Mouse (Mus musculus) common myeloid progenitor, adult 5-6 weeks (primary cell): Measurements from ENCODE around the gene Gm10273. TPM values are rescaled to one million over a fixed set of nuclear protein-coding genes. Genes with fewer than 3 reads are reported as not detected.

Source experiments
- ATAC-seq: replicated peaks from 2 replicates; pipeline ENCODE4 v1.8.0; 2016; ENCODE audit warnings: low read depth, mild to moderate bottlenecking, moderate TSS enrichment, inconsistent platforms; ENCODE audit not compliant: poor library complexity, severe bottlenecking
- total RNA-seq: library from RNA; stranded (forward); fragments of 200-1000, 187-1606 nt; gene quantifications from 2 replicates; pipeline ENCODE4 v1.2.3, GENCODE M21; 2017

The Gm10273 gene
- total RNA-seq, 1 experiment from 2014 or later: 53.0 TPM

- peak; percentile 60 for ATAC-seq
These were observed 3.5 kb upstream of the Gm10273 start for GRCm38 (mm10) chr10:59391907-59392306.

- no peak for ATAC-seq
These were observed 7.7 kb downstream of the Gm10273 start, which contains the start of gene Pla2g12b for GRCm38 (mm10) chr10:59402899-59403792. Gene Pla2g12b (plus strand): TSS chr10:59403660.

GRCm38 (mm10) chr10:59403793-59404149, 8.3 kb downstream of the Gm10273 start:
- ATAC-seq: no peak

GRCm38 (mm10) chr10:59408499-59408898, 13.1 kb downstream of the Gm10273 start:
- no peak for ATAC-seq

GRCm38 (mm10) chr10:59410264-59410663, 14.8 kb downstream of the Gm10273 start:
- ATAC-seq: no peak

GRCm38 (mm10) chr10:59413711-59414110, 18.3 kb downstream of the Gm10273 start:
- no peak for ATAC-seq

GRCm38 (mm10) chr10:59416623-59417022, 21.2 kb downstream of the Gm10273 start:
- ATAC-seq: no peak

GRCm38 (mm10) chr10:59419516-59419915, 24.1 kb downstream of the Gm10273 start:
- ATAC-seq: peak; percentile 67

- no peak for ATAC-seq
These were observed 29.0 kb downstream of the Gm10273 start for GRCm38 (mm10) chr10:59424453-59424852.

GRCm38 (mm10) chr10:59425369-59425768, 29.9 kb downstream of the Gm10273 start:
- ATAC-seq: no peak

- ATAC-seq: no peak
These were observed 30.9 kb downstream of the Gm10273 start for GRCm38 (mm10) chr10:59426371-59426770.

- no peak for ATAC-seq
These were observed 34.2 kb downstream of the Gm10273 start for GRCm38 (mm10) chr10:59429448-59430135.

- ATAC-seq: peak; percentile 93
These were observed 35.3 kb downstream of the Gm10273 start for GRCm38 (mm10) chr10:59430701-59431218.

GRCm38 (mm10) chr10:59435746-59436145, 40.3 kb downstream of the Gm10273 start:
- no peak for ATAC-seq

- no peak for ATAC-seq
These were observed 43.2 kb downstream of the Gm10273 start for GRCm38 (mm10) chr10:59438651-59439050.

- ATAC-seq: no peak
These were observed 44.1 kb downstream of the Gm10273 start for GRCm38 (mm10) chr10:59439508-59439931.

GRCm38 (mm10) chr10:59440177-59440576, 44.7 kb downstream of the Gm10273 start:
- ATAC-seq: no peak

GRCm38 (mm10) chr10:59441735-59442134, 46.3 kb downstream of the Gm10273 start, which contains the start of gene Oit3:
Gene Oit3 (minus strand): TSS chr10:59441778.
- ATAC-seq: no peak; the same call in 1 of the 2 replicates

GRCm38 (mm10) chr10:59443212-59443611, 47.8 kb downstream of the Gm10273 start:
- ATAC-seq: no peak

GRCm38 (mm10) chr10:59444106-59444505, 48.7 kb downstream of the Gm10273 start:
- peak; percentile 76 for ATAC-seq

- ATAC-seq: no peak
These were observed 49.2 kb downstream of the Gm10273 start for GRCm38 (mm10) chr10:59444635-59445034.
